Mouse (Mus musculus) intestine, embryonic 15.5 days (tissue): ENCODE data around the gene Eif3b. TPM values are rescaled to one million over a fixed set of nuclear protein-coding genes. Genes with fewer than 3 reads are reported as not detected.
"Not testable (repeated sequence)": the region's sequence is repeated elsewhere in the genome, so short reads cannot be mapped to it uniquely, and the experiment has no call there.

Source experiments
- ATAC-seq: fragments of 200-750 bp; cut with Nextera tagmentation; 2 replicates; pipeline ENCODE4 v1.8.0; 2017; ENCODE audit warnings: moderate TSS enrichment, moderate library complexity
- H3K27ac ChIP-seq: fragments of 300-500 bp; sonication (generic); 2 replicates; pipeline ENCODE4 v1.5.1; 2015; ENCODE audit warnings: mild to moderate bottlenecking, inconsistent platforms
- H3K27me3 ChIP-seq: fragments of 300-500 bp; sonication (generic); replicated peaks from 2 replicates; pipeline ENCODE4 v1.6.1; 2015; ENCODE audit warnings: inconsistent platforms
- H3K36me3 ChIP-seq: fragments of 300-500 bp; sonication (generic); 2 replicates; pipeline ENCODE4 v1.6.1; 2015; ENCODE audit warnings: inconsistent platforms
- H3K4me1 ChIP-seq: fragments of 300-500 bp; sonication (generic); replicated peaks from 2 replicates; pipeline ENCODE4 v1.6.1; 2015; ENCODE audit warnings: inconsistent platforms
- H3K4me2 ChIP-seq: fragments of 300-500 bp; sonication (generic); replicated peaks from 2 replicates; pipeline ENCODE4 v1.6.1; 2015; ENCODE audit warnings: mild to moderate bottlenecking, inconsistent platforms
- H3K4me3 ChIP-seq: fragments of 300-500 bp; sonication (generic); replicated peaks from 2 replicates; pipeline ENCODE4 v1.5.1; 2015; ENCODE audit warnings: inconsistent platforms
- H3K9ac ChIP-seq: fragments of 300-500 bp; sonication (generic); 2 replicates; pipeline ENCODE4 v1.6.1; 2015; ENCODE audit warnings: inconsistent platforms
- H3K9me3 ChIP-seq: fragments of 300-500 bp; sonication (generic); 2 replicates; pipeline ENCODE4 v1.6.1; 2016; ENCODE audit warnings: inconsistent platforms
- WGBS: fragments of 180-500 bp; shearing (Covaris S2); methylation state at CpG from one replicate; pipeline ENCODE4 v1.1.7; 2015; 5-methylcytosine and 5-hydroxymethylcytosine counted together
- polyA plus RNA-seq: library from polyadenylated mRNA; unstranded; fragments of >200 nt; fragmentation: Nextera tagmentation; extraction: Ambion mirVana; gene quantifications from 2 replicates; pipeline ENCODE4 v1.2.1, GENCODE M21; 2015

Eif3b gene
- polyA plus RNA-seq, 1 experiment from 2014 or later, result 127 TPM

- Histone ChIP-seq H3K9me3 (no peaks in the 10 kb centered on the region), H3K4me2 (no peak within 1 kb of the TSS), H3K9ac (no peak within 1 kb of the TSS), H3K27me3 (no peaks in the 10 kb centered on the region), H3K27ac (no peak within 1 kb of the TSS), H3K4me1 (peaks cover 7% of the 10 kb centered on the region; the same call in 1 of the 2 replicates), H3K36me3 (peaks cover 26% of the 10 kb centered on the region; the same call in 1 of the 2 replicates), H3K4me3 (no peak within 1 kb of the TSS)
- no peak for ATAC-seq
- 81% methylated on average over 5 of the region's 5 CpGs for whole genome bisulfite sequencing
Observed at GRCm38 (mm10) chr5:140445345-140445744, 26.2 kb downstream of the Eif3b start, which contains the start of gene Gm4869. Gene Gm4869, plus strand, starts transcription at chr5:140445645.

GRCm38 (mm10) chr5:140446054-140446453 is 26.9 kb downstream of the Eif3b start:
- Histone ChIP-seq H3K4me3 (no peak overlapping the region), H3K4me2 (no peak overlapping the region), H3K27ac (no peak overlapping the region), H3K27me3 (no peaks in the 10 kb centered on the region), H3K4me1 (peaks cover 7% of the 10 kb centered on the region; the same call in 1 of the 2 replicates), H3K36me3 (peaks cover 21% of the 10 kb centered on the region; the same call in 1 of the 2 replicates), H3K9ac (no peak overlapping the region), H3K9me3 (no peaks in the 10 kb centered on the region)
- ATAC-seq, result no peak
- 74% methylated on average over 7 of the region's 7 CpGs for WGBS

GRCm38 (mm10) chr5:140454488-140454887 is 35.4 kb downstream of the Eif3b start:
- Histone ChIP-seq H3K4me2 (no peak overlapping the region), H3K4me1 (no peaks in the 10 kb centered on the region), H3K27ac (no peak overlapping the region), H3K9ac (no peak overlapping the region), H3K4me3 (no peak overlapping the region), H3K36me3 (no peaks in the 10 kb centered on the region), H3K9me3 (no peaks in the 10 kb centered on the region), H3K27me3 (no peaks in the 10 kb centered on the region)
- no peak for ATAC-seq

GRCm38 (mm10) chr5:140455466-140455865 is 36.3 kb downstream of the Eif3b start:
- WGBS, result 75% methylated on average over 2 of the region's 2 CpGs
- Histone ChIP-seq H3K4me2 (no peak overlapping the region), H3K27ac (no peak overlapping the region), H3K9me3 (no peaks in the 10 kb centered on the region), H3K4me3 (no peak overlapping the region), H3K36me3 (no peaks in the 10 kb centered on the region), H3K9ac (no peak overlapping the region), H3K4me1 (no peaks in the 10 kb centered on the region), H3K27me3 (no peaks in the 10 kb centered on the region)
- no peak for ATAC-seq

- H3K4me1 ChIP-seq, result no peaks in the 10 kb centered on the region
- H3K27me3 ChIP-seq, result no peaks in the 10 kb centered on the region
- no peak overlapping the region for H3K4me2 ChIP-seq
- no peak for ATAC-seq
- H3K4me3 ChIP-seq, result no peak overlapping the region
- H3K9me3 ChIP-seq, result no peaks in the 10 kb centered on the region
- 82% methylated on average over 3 of the region's 3 CpGs for WGBS
- H3K9ac ChIP-seq, result no peak overlapping the region
- no peaks in the 10 kb centered on the region for H3K36me3 ChIP-seq
- no peak overlapping the region for H3K27ac ChIP-seq
Observed at GRCm38 (mm10) chr5:140461476-140461875, 42.3 kb downstream of the Eif3b start.

- H3K9me3 ChIP-seq, H3K27ac ChIP-seq, H3K4me3 ChIP-seq, H3K36me3 ChIP-seq, H3K4me1 ChIP-seq, H3K9ac ChIP-seq, H3K27me3 ChIP-seq, ATAC-seq, H3K4me2 ChIP-seq: not testable (repeated sequence)
- WGBS, result 85% methylated on average over 2 of the region's 2 CpGs
Observed at GRCm38 (mm10) chr5:140463151-140463550, 44.0 kb downstream of the Eif3b start.

GRCm38 (mm10) chr5:140464943-140465342 is 45.8 kb downstream of the Eif3b start:
- H3K4me2 ChIP-seq, result no peak overlapping the region
- H3K9me3 ChIP-seq, result no peaks in the 10 kb centered on the region
- H3K36me3 ChIP-seq, result no peaks in the 10 kb centered on the region
- H3K4me3 ChIP-seq, result no peak overlapping the region
- ATAC-seq, result no peak
- no peaks in the 10 kb centered on the region for H3K4me1 ChIP-seq
- H3K27ac ChIP-seq, result no peak overlapping the region
- no peaks in the 10 kb centered on the region for H3K27me3 ChIP-seq
- 84% methylated on average over 2 of the region's 2 CpGs for WGBS
- H3K9ac ChIP-seq, result no peak overlapping the region

GRCm38 (mm10) chr5:140472336-140472735 is 53.2 kb downstream of the Eif3b start:
- no peaks in the 10 kb centered on the region for H3K36me3 ChIP-seq

GRCm38 (mm10) chr5:140481458-140481857 is 62.3 kb downstream of the Eif3b start:
- Histone ChIP-seq H3K9ac (no peak overlapping the region), H3K4me1 (no peaks in the 10 kb centered on the region), H3K27ac (no peak overlapping the region), H3K4me3 (no peak overlapping the region), H3K4me2 (no peak overlapping the region), H3K9me3 (no peaks in the 10 kb centered on the region), H3K36me3 (no peaks in the 10 kb centered on the region), H3K27me3 (no peaks in the 10 kb centered on the region)
- 68% methylated on average over 4 of the region's 4 CpGs for WGBS
- no peak for ATAC-seq

More at GRCm38 (mm10) chr5:140472336-140472735, 53.2 kb downstream of the Eif3b start:
- 79% methylated on average over 3 of the region's 3 CpGs for WGBS
- no peak overlapping the region for H3K27ac ChIP-seq
- no peak overlapping the region for H3K4me3 ChIP-seq
- H3K9ac ChIP-seq, result no peak overlapping the region
- no peaks in the 10 kb centered on the region for H3K9me3 ChIP-seq
- ATAC-seq, result no peak
- no peaks in the 10 kb centered on the region for H3K27me3 ChIP-seq
- no peak overlapping the region for H3K4me2 ChIP-seq
- H3K4me1 ChIP-seq, result no peaks in the 10 kb centered on the region

- Histone ChIP-seq H3K4me2 (no peak overlapping the region), H3K9ac (no peak overlapping the region), H3K27me3 (no peaks in the 10 kb centered on the region; the same call in 1 of the 2 replicates), H3K36me3 (no peaks in the 10 kb centered on the region), H3K4me3 (no peak overlapping the region), H3K9me3 (no peaks in the 10 kb centered on the region), H3K4me1 (0 out of 2 replicates have a peak, but pooled peaks cover 3% of the 10 kb centered on the region), H3K27ac (no peak overlapping the region)
- ATAC-seq, result no peak
- 65% methylated on average over 6 of the region's 6 CpGs for WGBS
Observed at GRCm38 (mm10) chr5:140491142-140491541, 72.0 kb downstream of the Eif3b start.

GRCm38 (mm10) chr5:140492684-140493233 is 73.6 kb downstream of the Eif3b start:
- Histone ChIP-seq H3K36me3 (no peaks in the 10 kb centered on the region), H3K4me2 (no peak overlapping the region), H3K27me3 (no peaks in the 10 kb centered on the region; the same call in 1 of the 2 replicates), H3K9me3 (no peaks in the 10 kb centered on the region), H3K4me3 (no peak overlapping the region), H3K9ac (no peak overlapping the region), H3K27ac (no peak overlapping the region), H3K4me1 (0 out of 2 replicates have a peak, but pooled peaks cover 3% of the 10 kb centered on the region)
- no peak for ATAC-seq
- 22% methylated on average over 11 of the region's 11 CpGs for WGBS
